Mouse (Mus musculus): ENCODE measurements around the gene C530008M17Rik. TPM values are rescaled to one million over a fixed set of nuclear protein-coding genes. Genes with fewer than 3 reads are reported as not detected.

C530008M17Rik gene
- polyA plus RNA-seq, 1 experiment from 2014 or later = 58.5 TPM

- Histone ChIP-seq H3K9me3 (no peaks in the 10 kb centered on the region), H3K9ac (no peak overlapping the region), H3K27ac (replicated peaks) (peak overlapping the region; percentile 46; the same call in 1 of the 2 replicates), H3K27me3 (no peaks in the 10 kb centered on the region), H3K4me3 (no peak overlapping the region), H3K4me2 (no peak overlapping the region), H3K4me1 (replicated peaks) (peaks cover 37% of the 10 kb centered on the region), H3K36me3 (no peaks in the 10 kb centered on the region)
- WGBS = 83% methylated on average over 7 of the region's 7 CpGs
- ATAC-seq (ENCODE audit: low read depth) = no peak
These were observed 127.9 kb downstream of the C530008M17Rik start for GRCm38 (mm10) chr5:76784151-76784723.

GRCm38 (mm10) chr5:76785013-76785412 is 128.7 kb downstream of the C530008M17Rik start:
- Histone ChIP-seq H3K36me3 (no peaks in the 10 kb centered on the region), H3K27ac (replicated peaks) (no peak overlapping the region), H3K4me2 (no peak overlapping the region), H3K9me3 (no peaks in the 10 kb centered on the region), H3K4me1 (replicated peaks) (peaks cover 32% of the 10 kb centered on the region), H3K27me3 (no peaks in the 10 kb centered on the region), H3K9ac (no peak overlapping the region), H3K4me3 (no peak overlapping the region)
- 83% methylated on average over 6 of the region's 6 CpGs for WGBS
- no peak for ATAC-seq (ENCODE audit: low read depth)

DNA sequence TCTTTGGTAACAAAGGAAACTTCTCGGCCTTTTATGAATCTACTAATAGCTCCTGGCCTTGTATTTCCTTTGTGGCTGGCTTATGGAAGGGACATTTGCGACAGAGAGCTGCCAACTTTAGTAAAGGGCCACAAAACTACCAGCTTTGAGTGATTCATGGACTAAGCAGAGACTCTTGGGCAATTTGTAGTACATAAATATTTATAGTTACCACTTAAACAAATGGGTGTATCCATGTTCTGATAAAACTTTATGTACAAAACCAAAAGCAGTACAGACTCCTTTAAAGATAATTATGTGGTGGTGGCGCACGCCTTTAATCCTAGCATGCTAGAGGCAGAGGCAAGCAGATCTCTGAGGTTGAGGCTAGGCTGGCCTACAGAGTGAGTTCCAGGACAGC is 133.6 kb downstream of the C530008M17Rik start:
- no peak overlapping the region for H3K4me2 ChIP-seq
- no peak for ATAC-seq (ENCODE audit: low read depth)
- no peak overlapping the region for H3K9ac ChIP-seq
- H3K27me3 ChIP-seq = no peaks in the 10 kb centered on the region
- no peaks in the 10 kb centered on the region for H3K9me3 ChIP-seq
- no peaks in the 10 kb centered on the region for H3K4me1 ChIP-seq (replicated peaks)
- WGBS = 91% methylated on average over 4 of the region's 4 CpGs
- peaks cover 24% of the 10 kb centered on the region; the same call in 1 of the 2 replicates for H3K36me3 ChIP-seq
- no peak overlapping the region for H3K4me3 ChIP-seq
- H3K27ac ChIP-seq (replicated peaks) = no peak overlapping the region

DNA sequence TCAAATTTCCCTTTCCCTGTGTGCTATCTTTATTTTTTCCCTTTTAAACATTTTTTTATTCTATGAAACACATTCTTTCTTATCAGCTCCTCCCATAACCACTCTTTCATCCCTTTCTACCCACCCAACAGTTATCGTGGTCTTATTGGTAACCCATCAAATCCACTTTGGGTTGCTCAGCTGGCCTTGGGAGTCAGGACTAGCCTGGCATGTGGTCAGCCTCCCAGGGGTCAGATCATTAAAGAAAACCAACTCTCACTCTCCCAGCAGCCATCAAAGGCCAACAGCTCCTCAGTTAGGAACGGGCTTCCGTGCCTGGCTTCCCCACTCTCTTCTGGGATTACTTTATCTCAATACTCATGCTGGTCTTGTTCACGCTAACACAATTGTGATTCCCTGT is 135.0 kb downstream of the C530008M17Rik start:
- no peak overlapping the region for H3K9ac ChIP-seq
- H3K4me2 ChIP-seq = no peak overlapping the region
- no peaks in the 10 kb centered on the region for H3K27me3 ChIP-seq
- H3K36me3 ChIP-seq = peaks cover 24% of the 10 kb centered on the region; the same call in 1 of the 2 replicates
- no peak for ATAC-seq (ENCODE audit: low read depth)
- H3K9me3 ChIP-seq = no peaks in the 10 kb centered on the region
- H3K4me3 ChIP-seq = no peak overlapping the region
- no peak overlapping the region for H3K27ac ChIP-seq (replicated peaks)
- 76% methylated on average over 4 of the region's 4 CpGs for WGBS
- H3K4me1 ChIP-seq (replicated peaks) = no peaks in the 10 kb centered on the region

- Histone ChIP-seq H3K27ac (replicated peaks) (no peak overlapping the region), H3K36me3 (peaks cover 24% of the 10 kb centered on the region; the same call in 1 of the 2 replicates), H3K9me3 (no peaks in the 10 kb centered on the region), H3K4me2 (no peak overlapping the region), H3K4me3 (no peak overlapping the region), H3K4me1 (replicated peaks) (no peaks in the 10 kb centered on the region), H3K9ac (no peak overlapping the region), H3K27me3 (no peaks in the 10 kb centered on the region)
- ATAC-seq (ENCODE audit: low read depth) = no peak
- whole genome bisulfite sequencing = 90% methylated on average over 6 of the region's 6 CpGs
These were observed 136.4 kb downstream of the C530008M17Rik start for GRCm38 (mm10) chr5:76792720-76793119.

GRCm38 (mm10) chr5:76798043-76798442 is 141.7 kb downstream of the C530008M17Rik start:
- 86% methylated on average over 8 of the region's 8 CpGs for WGBS

GRCm38 (mm10) chr5:76799471-76799870 is 143.2 kb downstream of the C530008M17Rik start:
- Histone ChIP-seq H3K4me2 (no peak overlapping the region), H3K4me1 (replicated peaks) (0 out of 2 replicates have a peak, but pooled peaks cover 5% of the 10 kb centered on the region), H3K9ac (no peak overlapping the region), H3K9me3 (no peaks in the 10 kb centered on the region), H3K27me3 (no peaks in the 10 kb centered on the region), H3K36me3 (peaks cover 6% of the 10 kb centered on the region; the same call in 1 of the 2 replicates), H3K27ac (replicated peaks) (no peak overlapping the region), H3K4me3 (no peak overlapping the region)
- 71% methylated on average over 10 of the region's 10 CpGs for WGBS
- no peak for ATAC-seq (ENCODE audit: low read depth)

More at GRCm38 (mm10) chr5:76798043-76798442, 141.7 kb downstream of the C530008M17Rik start:
- no peak overlapping the region for H3K4me3 ChIP-seq
- H3K27ac ChIP-seq (replicated peaks) = no peak overlapping the region
- no peak overlapping the region for H3K4me2 ChIP-seq
- H3K27me3 ChIP-seq = no peaks in the 10 kb centered on the region
- 0 out of 2 replicates have a peak, but pooled peaks cover 5% of the 10 kb centered on the region for H3K4me1 ChIP-seq (replicated peaks)
- peaks cover 13% of the 10 kb centered on the region; the same call in 1 of the 2 replicates for H3K36me3 ChIP-seq
- H3K9ac ChIP-seq = no peak overlapping the region
- no peak for ATAC-seq (ENCODE audit: low read depth)
- H3K9me3 ChIP-seq = no peaks in the 10 kb centered on the region

DNA sequence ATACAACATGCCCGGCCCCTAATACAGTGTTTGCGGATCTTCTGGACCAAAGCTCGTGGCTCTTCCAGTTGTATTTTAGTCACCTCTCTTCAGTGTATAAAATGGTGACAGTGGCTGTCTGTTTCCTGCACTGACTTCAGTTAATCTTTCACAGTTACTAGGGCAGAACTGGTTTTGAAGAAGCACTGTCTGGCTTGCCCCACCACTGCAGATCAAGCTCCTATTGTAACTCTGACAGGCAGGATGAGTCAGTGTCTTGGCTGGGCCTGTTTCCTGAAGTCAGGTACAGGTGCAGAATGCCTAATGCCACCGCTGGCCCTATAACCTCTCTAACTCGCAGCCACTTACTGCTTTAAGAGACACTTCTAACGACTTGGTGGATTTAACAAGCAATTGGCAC is 152.7 kb downstream of the C530008M17Rik start:
- peaks cover 18% of the 10 kb centered on the region for H3K4me1 ChIP-seq (replicated peaks)
- H3K9ac ChIP-seq = no peak overlapping the region
- H3K36me3 ChIP-seq = no peaks in the 10 kb centered on the region
- WGBS = 91% methylated on average over 6 of the region's 6 CpGs
- H3K9me3 ChIP-seq = no peaks in the 10 kb centered on the region
- H3K4me2 ChIP-seq = no peak overlapping the region
- no peak for ATAC-seq (ENCODE audit: low read depth)
- H3K27ac ChIP-seq (replicated peaks) = no peak overlapping the region
- H3K27me3 ChIP-seq = no peaks in the 10 kb centered on the region
- no peak overlapping the region for H3K4me3 ChIP-seq

DNA sequence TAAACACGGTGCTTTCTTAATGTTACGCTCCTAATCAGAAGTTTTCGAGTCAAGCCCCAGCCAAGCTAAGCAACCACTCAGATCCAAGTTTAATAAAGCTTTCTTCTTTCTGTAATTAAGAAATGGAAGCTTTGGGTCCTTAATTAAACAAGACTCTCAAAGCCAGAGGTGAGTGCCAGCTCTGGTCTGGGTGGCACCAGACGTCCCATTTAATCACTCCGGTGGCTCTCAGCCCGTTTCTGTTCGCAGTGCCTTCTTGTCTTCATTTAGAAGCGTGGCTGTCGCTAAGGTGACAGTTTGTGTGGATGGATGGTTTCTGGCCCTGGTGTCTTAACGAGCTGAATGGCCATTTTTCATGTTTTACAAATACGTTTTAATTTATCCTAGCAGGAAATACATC is 158.7 kb downstream of the C530008M17Rik start:
- Histone ChIP-seq H3K27ac (replicated peaks) (no peak overlapping the region; the same call in 1 of the 2 replicates), H3K9ac (no peak overlapping the region), H3K4me3 (no peak overlapping the region), H3K9me3 (no peaks in the 10 kb centered on the region), H3K36me3 (0 out of 2 replicates have a peak, but pooled peaks cover 5% of the 10 kb centered on the region), H3K4me1 (replicated peaks) (peaks cover 46% of the 10 kb centered on the region), H3K27me3 (no peaks in the 10 kb centered on the region), H3K4me2 (no peak overlapping the region)
- no peak for ATAC-seq (ENCODE audit: low read depth)
- WGBS = 44% methylated on average over 11 of the region's 11 CpGs

- H3K27ac ChIP-seq (replicated peaks) = 0 out of 2 replicates have a peak overlapping the region, but pooled peaks have one; percentile 9
- peaks cover 46% of the 10 kb centered on the region for H3K4me1 ChIP-seq (replicated peaks)
- H3K36me3 ChIP-seq = 0 out of 2 replicates have a peak, but pooled peaks cover 5% of the 10 kb centered on the region
- no peaks in the 10 kb centered on the region for H3K27me3 ChIP-seq
- ATAC-seq (ENCODE audit: low read depth) = 0 out of 2 replicates have a peak, but pooled peaks have one; percentile 17
- H3K9ac ChIP-seq = no peak overlapping the region
- no peak overlapping the region for H3K4me3 ChIP-seq
- 63% methylated on average over 13 of the region's 13 CpGs for WGBS
- H3K4me2 ChIP-seq = no peak overlapping the region
- H3K9me3 ChIP-seq = no peaks in the 10 kb centered on the region
These were observed 159.6 kb downstream of the C530008M17Rik start for GRCm38 (mm10) chr5:76815786-76816455.

- no peak overlapping the region for H3K9ac ChIP-seq
- H3K4me3 ChIP-seq = no peak overlapping the region
- no peak for ATAC-seq (ENCODE audit: low read depth)
- H3K36me3 ChIP-seq = peaks cover 9% of the 10 kb centered on the region; the same call in 1 of the 2 replicates
- no peak overlapping the region for H3K27ac ChIP-seq (replicated peaks)
- no peaks in the 10 kb centered on the region for H3K9me3 ChIP-seq
- 89% methylated on average over 5 of the region's 5 CpGs for WGBS
- no peaks in the 10 kb centered on the region for H3K27me3 ChIP-seq
- H3K4me2 ChIP-seq = no peak overlapping the region
- H3K4me1 ChIP-seq (replicated peaks) = peaks cover 39% of the 10 kb centered on the region
These were observed 160.4 kb downstream of the C530008M17Rik start for GRCm38 (mm10) chr5:76816748-76817147.

DNA sequence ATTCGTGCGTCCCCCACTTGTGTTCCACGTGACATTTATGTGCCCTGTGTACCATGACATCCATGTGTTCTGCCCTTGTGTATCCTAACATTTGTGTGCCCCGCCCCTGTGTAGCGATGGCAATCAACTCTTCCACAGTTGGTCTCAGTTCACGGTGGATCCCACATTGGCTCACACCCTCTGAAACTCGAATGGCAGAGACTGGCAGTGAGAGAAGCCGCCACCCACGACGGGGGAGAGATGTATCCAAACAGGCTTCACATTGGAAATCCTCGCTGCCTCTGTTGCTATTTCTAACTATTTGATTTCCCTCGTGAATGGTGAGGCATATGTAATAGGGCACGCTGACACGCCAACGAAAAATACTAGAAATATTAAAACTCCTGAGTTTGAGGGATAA is 161.4 kb downstream of the C530008M17Rik start:
- no peak overlapping the region for H3K9ac ChIP-seq
- ATAC-seq (ENCODE audit: low read depth) = no peak
- H3K27me3 ChIP-seq = no peaks in the 10 kb centered on the region
- 94% methylated on average over 15 of the region's 15 CpGs for WGBS
- peaks cover 15% of the 10 kb centered on the region for H3K36me3 ChIP-seq
- H3K9me3 ChIP-seq = no peaks in the 10 kb centered on the region
- peaks cover 39% of the 10 kb centered on the region for H3K4me1 ChIP-seq (replicated peaks)
- H3K4me2 ChIP-seq = no peak overlapping the region
- H3K4me3 ChIP-seq = no peak overlapping the region
- no peak overlapping the region for H3K27ac ChIP-seq (replicated peaks)
